Mouse (Mus musculus) thymus, adult 18-20 months (tissue): Measurements from ENCODE around the gene Ercc4.
"Not testable (repeated sequence)": the region's sequence is repeated elsewhere in the genome, so short reads cannot be mapped to it uniquely, and the experiment has no call there.

Source experiments
- DNase-seq, 2 experiments: peaks; one replicate each; pipeline ENCODE4 v3.0.0; 2022; ENCODE audit warnings: mixed read lengths in 2 of 2

The Ercc4 gene

GRCm38 (mm10) chr16:13109156-13109989 lies at the start of gene Ercc4:
Gene Ercc4, plus strand, starts transcription at chr16:13109684.
- DNase-seq, result peak; percentile 94 to 95

GRCm38 (mm10) chr16:13061113-13061512 lies 48.4 kb upstream of the Ercc4 start:
- no peak for DNase-seq

- no peak for DNase-seq
Measured at GRCm38 (mm10) chr16:13074176-13074575, 35.3 kb upstream of the Ercc4 start.

GRCm38 (mm10) chr16:13080161-13080560 lies 29.3 kb upstream of the Ercc4 start:
- no peak for DNase-seq

- no peak for DNase-seq
Measured at GRCm38 (mm10) chr16:13083155-13083798, 26.2 kb upstream of the Ercc4 start.

- DNase-seq, result no peak
Measured at GRCm38 (mm10) chr16:13108356-13108755, 1.1 kb upstream of the Ercc4 start.

- DNase-seq, result no peak
Measured at GRCm38 (mm10) chr16:13109990-13110595, 609 bp downstream of the Ercc4 start.

GRCm38 (mm10) chr16:13114821-13115220 lies 5.3 kb downstream of the Ercc4 start:
- no peak for DNase-seq

GRCm38 (mm10) chr16:13115466-13115865 lies 6.0 kb downstream of the Ercc4 start:
- not testable (repeated sequence) for DNase-seq

GRCm38 (mm10) chr16:13117299-13117966 lies 7.9 kb downstream of the Ercc4 start:
- DNase-seq, result peak in 1 of 2 experiments; percentile 22

- DNase-seq, result no peak
Measured at GRCm38 (mm10) chr16:13117967-13118430, 8.5 kb downstream of the Ercc4 start.

- no peak for DNase-seq
Measured at GRCm38 (mm10) chr16:13118754-13119294, 9.3 kb downstream of the Ercc4 start.

- no peak for DNase-seq
Measured at GRCm38 (mm10) chr16:13119641-13120350, 10.3 kb downstream of the Ercc4 start.

- DNase-seq, result no peak
Measured at GRCm38 (mm10) chr16:13125357-13125756, 15.9 kb downstream of the Ercc4 start.

- DNase-seq, result no peak
Measured at GRCm38 (mm10) chr16:13127566-13127965, 18.1 kb downstream of the Ercc4 start.

- DNase-seq, result peak in 1 of 2 experiments; percentile 15
Measured at GRCm38 (mm10) chr16:13130412-13130811, 20.9 kb downstream of the Ercc4 start.

GRCm38 (mm10) chr16:13141220-13141619 lies 31.7 kb downstream of the Ercc4 start:
- DNase-seq, result no peak

GRCm38 (mm10) chr16:13143932-13144331 lies 34.4 kb downstream of the Ercc4 start:
- DNase-seq, result no peak

- no peak for DNase-seq
Measured at GRCm38 (mm10) chr16:13144682-13145410, 35.4 kb downstream of the Ercc4 start.

GRCm38 (mm10) chr16:13146231-13146630 lies 36.7 kb downstream of the Ercc4 start:
- DNase-seq, result no peak
